Mouse (Mus musculus) kidney, postnatal 10 days (tissue): ENCODE measurements around the gene Supt4a.

ENCODE experiments used
- DNase-seq: peaks from one replicate; pipeline ENCODE4 v3.0.0; 2021; ENCODE audit warnings: mixed read lengths

The Supt4a gene

DNA sequence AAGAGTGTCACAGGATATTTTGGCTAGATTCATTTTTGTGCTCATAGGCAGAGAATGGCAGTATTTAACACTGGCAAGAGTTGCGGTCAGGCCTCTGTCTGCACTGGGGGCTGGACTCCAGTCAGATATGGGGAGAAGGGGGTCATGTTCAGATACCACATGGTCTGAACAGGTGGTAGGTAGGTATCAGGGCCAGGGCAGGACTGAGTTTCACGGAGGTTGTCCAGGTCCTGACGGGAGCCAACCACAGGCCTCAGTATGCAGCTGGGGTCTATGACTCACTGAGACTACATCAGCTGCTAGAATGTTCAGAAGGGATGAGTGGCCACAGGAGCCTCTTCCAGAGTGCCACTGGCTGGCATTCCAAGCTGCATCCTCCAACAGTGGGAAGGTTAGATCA, 35.0 kb downstream of the Supt4a start:
- no peak for DNase-seq

DNA sequence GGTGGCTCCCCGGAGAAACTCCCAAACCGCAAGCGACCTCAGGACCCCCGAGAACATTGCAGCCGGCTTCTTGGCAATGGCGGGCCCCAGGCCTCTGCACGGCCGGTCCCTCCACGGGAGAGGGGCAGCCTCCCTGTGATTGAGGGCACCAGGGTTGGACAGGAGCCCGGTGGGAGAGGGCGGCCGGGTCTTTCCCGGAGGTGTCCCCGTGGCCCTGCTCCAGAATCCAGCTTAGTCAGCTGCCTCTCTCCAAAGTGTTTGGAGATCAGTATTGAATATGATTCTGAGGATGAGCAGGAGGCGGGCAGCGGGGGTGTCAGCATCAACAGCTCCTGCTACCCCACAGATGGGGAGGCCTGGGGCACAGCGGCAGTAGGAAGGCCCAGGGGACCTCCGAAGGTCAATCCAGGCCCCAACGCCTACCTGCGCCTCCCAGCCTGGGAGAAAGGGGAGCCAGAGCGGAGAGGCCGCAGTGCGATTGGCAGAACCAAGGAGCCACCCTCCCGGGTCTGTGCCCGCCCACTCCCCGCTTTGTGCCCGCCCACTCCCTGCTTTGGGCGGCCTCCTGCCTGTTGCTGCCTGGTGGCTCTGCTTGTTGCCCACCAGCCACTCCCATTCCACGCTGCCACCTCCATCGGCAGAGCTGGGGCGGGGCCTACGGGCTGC, 40.9 kb downstream of the Supt4a start:
- peak; percentile 86 for DNase-seq

DNA sequence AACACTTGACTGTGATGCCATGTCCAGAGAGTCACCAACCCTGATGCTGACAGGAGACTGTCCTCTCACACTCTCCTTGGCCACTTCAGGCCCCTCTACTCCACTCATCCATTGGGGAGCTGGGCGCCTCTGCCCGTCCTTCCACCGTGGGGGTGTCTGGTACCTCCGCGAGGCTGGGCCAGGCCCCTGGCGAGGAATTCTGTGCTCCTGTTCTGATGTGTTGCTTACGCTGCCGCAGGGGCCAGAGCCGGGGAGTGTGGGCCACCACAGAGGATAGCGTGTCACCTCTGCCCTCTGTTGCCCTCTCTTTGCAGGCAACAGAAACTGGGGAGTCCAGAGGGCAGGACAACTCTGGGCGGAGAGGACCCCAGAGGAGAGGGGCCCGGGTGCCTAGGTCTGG, 41.6 kb downstream of the Supt4a start:
- DNase-seq = no peak

DNA sequence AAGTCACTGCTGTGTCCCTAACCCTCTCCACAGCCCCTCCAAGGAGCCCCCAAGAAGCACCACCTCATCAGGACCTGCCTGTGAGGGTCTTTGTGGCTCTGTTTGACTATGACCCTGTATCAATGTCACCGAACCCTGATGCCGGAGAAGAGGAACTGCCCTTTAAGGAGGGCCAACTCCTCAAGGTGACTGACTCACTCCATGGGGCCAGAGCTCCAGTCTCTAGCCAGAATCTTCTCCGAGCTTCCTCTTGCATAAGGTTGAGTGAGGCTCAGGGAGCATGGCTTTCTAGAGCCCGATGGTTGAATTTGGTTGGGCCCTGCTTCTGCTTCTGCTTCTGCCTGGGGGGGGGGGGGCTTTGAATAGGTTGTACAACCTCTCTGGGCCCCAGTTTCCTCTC, 42.0 kb downstream of the Supt4a start:
- DNase-seq = no peak

DNA sequence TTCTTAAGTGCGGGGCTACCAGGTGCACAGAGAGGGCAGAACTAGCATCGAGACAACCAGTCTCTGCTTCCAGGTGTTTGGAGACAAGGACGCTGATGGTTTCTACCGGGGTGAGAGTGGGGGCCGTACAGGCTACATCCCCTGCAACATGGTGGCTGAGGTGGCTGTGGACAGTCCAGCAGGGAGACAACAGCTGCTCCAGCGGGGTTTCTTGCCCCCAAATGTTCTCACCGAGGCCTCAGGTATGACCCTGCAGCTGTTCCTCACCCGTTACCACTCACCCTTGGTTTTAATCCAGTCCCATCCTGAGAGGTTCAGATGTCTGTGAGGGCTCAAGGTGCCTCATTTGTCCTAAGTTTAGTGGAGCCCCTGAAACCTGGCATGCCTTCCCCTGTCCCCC, 42.8 kb downstream of the Supt4a start:
- no peak for DNase-seq

DNA sequence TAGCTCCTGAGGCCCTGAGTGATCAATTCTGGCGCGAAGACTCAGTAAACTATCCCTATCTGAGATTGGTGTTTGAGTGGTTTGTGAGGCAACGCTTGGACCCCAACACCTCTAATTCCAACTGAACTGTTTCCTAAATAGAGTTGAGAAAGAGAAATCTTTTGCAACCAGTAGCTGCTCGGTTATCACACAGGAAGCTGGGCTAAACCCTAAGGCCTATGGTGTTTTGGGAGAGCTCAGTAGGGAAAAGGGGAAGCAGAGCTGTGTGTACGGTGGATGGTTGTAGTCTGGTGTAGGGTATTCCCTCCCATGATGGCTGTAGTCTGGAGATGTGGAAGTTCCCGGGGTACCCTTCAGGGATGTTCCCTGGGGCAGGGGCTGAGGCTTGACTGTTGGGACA, 52.7 kb downstream of the Supt4a start:
- no peak for DNase-seq
